Mouse (Mus musculus): ENCODE measurements at regions not wholly inside any gene's neighbourhood (a gene's known extent, or its start where the extent isn't known, plus 50 kb on each side); places are given as distances from the start of the nearest gene placed in this dataset.
"Not testable (repeated sequence)": the region's sequence is repeated elsewhere in the genome, so short reads cannot be mapped to it uniquely, and the experiment has no call there.

GRCm38 (mm10) chr1:98665584-98665983 is 244.7 kb downstream of the Slco6d1 start:
- no peak for DNase-seq

GRCm38 (mm10) chr1:98667426-98667825 is 246.5 kb downstream of the Slco6d1 start:
- not testable (repeated sequence) for DNase-seq

GRCm38 (mm10) chr1:98667887-98668286 is 247.0 kb downstream of the Slco6d1 start:
- DNase-seq, result no peak

GRCm38 (mm10) chr1:98668595-98668994 is 247.7 kb downstream of the Slco6d1 start:
- DNase-seq, result no peak

- DNase-seq, result no peak
These were observed 257.8 kb downstream of the Slco6d1 start for GRCm38 (mm10) chr1:98678686-98679085.

- DNase-seq, result no peak
These were observed 292.9 kb downstream of the Slco6d1 start for GRCm38 (mm10) chr1:98713809-98714208.

GRCm38 (mm10) chr1:98714307-98714706 is 293.4 kb downstream of the Slco6d1 start:
- DNase-seq, result no peak

GRCm38 (mm10) chr1:98720595-98720994 is 299.7 kb downstream of the Slco6d1 start:
- DNase-seq, result no peak

- no peak for DNase-seq
These were observed 306.6 kb downstream of the Slco6d1 start for GRCm38 (mm10) chr1:98727354-98728015.

GRCm38 (mm10) chr1:98748886-98749285 is 328.0 kb downstream of the Slco6d1 start:
- peak; percentile 2 to 6 for DNase-seq

- no peak for DNase-seq
These were observed 367.6 kb downstream of the Slco6d1 start for GRCm38 (mm10) chr1:98788528-98788927.

GRCm38 (mm10) chr1:98793320-98793719 is 372.4 kb downstream of the Slco6d1 start:
- no peak for DNase-seq

- no peak for DNase-seq
These were observed 391.6 kb downstream of the Slco6d1 start for GRCm38 (mm10) chr1:98812543-98812942.

GRCm38 (mm10) chr1:98813990-98814389 is 393.1 kb downstream of the Slco6d1 start:
- no peak for DNase-seq

- DNase-seq, result no peak
These were observed 397.2 kb downstream of the Slco6d1 start for GRCm38 (mm10) chr1:98818076-98818475.

- no peak for DNase-seq
These were observed 439.3 kb downstream of the Slco6d1 start for GRCm38 (mm10) chr1:98860236-98860635.

- DNase-seq, result no peak
These were observed 485.3 kb downstream of the Slco6d1 start for GRCm38 (mm10) chr1:98906260-98906659.

GRCm38 (mm10) chr1:98923043-98923442 is 502.1 kb downstream of the Slco6d1 start:
- no peak for DNase-seq

- DNase-seq, result no peak
These were observed 504.0 kb downstream of the Slco6d1 start for GRCm38 (mm10) chr1:98924933-98925332.

- DNase-seq, result no peak
These were observed 510.0 kb downstream of the Slco6d1 start for GRCm38 (mm10) chr1:98930926-98931325.

- DNase-seq, result no peak
These were observed 511.3 kb downstream of the Slco6d1 start for GRCm38 (mm10) chr1:98932239-98932638.

GRCm38 (mm10) chr1:98977686-98978085 is 556.8 kb downstream of the Slco6d1 start:
- no peak for DNase-seq

All from kidney, postnatal 4 days (tissue).